8 mouse cellular contexts compared by ENCODE assay signal in the genomic region with DNA sequence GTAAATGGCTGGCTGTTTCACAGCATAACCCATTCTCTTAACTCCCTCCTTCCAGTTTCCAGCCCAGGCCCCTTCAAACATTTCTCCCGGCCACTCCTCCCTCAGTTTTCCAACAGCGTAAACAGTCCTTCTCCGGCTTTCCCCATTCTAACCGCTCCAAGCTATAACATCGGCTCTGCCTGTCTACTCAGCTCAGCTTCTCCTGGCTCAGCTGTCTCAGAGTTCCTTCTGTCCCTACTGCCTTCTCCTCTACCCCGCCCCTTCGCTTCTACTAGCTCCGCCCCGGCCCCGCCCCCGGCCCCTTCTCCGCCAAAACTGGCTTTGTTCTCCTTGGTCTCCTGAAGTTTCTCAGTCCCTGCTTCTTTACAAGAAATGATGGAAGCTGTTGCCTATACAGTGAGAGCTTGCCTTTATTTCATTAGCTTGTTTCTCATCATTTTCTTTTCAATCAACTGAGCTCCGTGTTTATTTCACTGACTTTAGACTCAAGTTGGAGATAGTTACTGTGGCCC. TPM values are rescaled to one million over a fixed set of nuclear protein-coding genes. Genes with fewer than 3 reads are reported as not detected.
DNase-seq lines count a peak whose midpoint lies in the region; ATAC-seq and TF ChIP-seq lines count a peak whose summit lies in the region.

A gene (minus strand): TSS at position 462 of the 512 bp plus-strand sequence.

- no peak for TF ChIP-seq EP300 in lung, postnatal 0 days (IDR thresholded peaks at IDR 0.05)

- peak; percentile 40 to 52 for DNase-seq in cerebellum, adult 18-20 months
- DNase-seq in cerebellum, adult 9-10 months, result no peak
- DNase-seq in ZHBTc4 (ENCODE audit: low read depth, low spot score), result peak; percentile 26
- peak; percentile 23 to 33 for DNase-seq in heart, postnatal 14 days
- peak; percentile 64 to 67 for DNase-seq in kidney, postnatal 4 days
- peak; percentile 88 for DNase-seq in lung, postnatal 0 days (ENCODE audit: low spot score)

- H3K36me3 ChIP-seq in embryonic facial prominence, embryonic 13.5 days, result peaks cover 46% of the 10 kb centered on the region
- 0 out of 2 replicates have a peak, but pooled peaks cover 2% of the 10 kb centered on the region for H3K36me3 ChIP-seq in lung, postnatal 0 days (ENCODE audit: insufficient read depth, low read length)
- peaks cover 3% of the 10 kb centered on the region for H3K36me3 ChIP-seq in small intestine, adult 2 months (ENCODE audit: control insufficient read depth, insufficient read depth, low read length)

- no peaks in the 10 kb centered on the region for H3K9me3 ChIP-seq in embryonic facial prominence, embryonic 13.5 days
- no peaks in the 10 kb centered on the region for H3K9me3 ChIP-seq in lung, postnatal 0 days (ENCODE audit: low read length)

- TF ChIP-seq CTCF in lung, postnatal 0 days (IDR thresholded peaks at IDR 0.05), result no peak
- no peak for TF ChIP-seq CTCF in small intestine, adult 2 months (IDR thresholded peaks at IDR 0.05; ENCODE audit: extremely low read depth, insufficient read length, insufficient replicate concordance, low read depth, low read length)

- peak within 1 kb of the TSS; percentile 71 for H3K9ac ChIP-seq in embryonic facial prominence, embryonic 13.5 days
- no peak within 1 kb of the TSS for H3K9ac ChIP-seq in lung, postnatal 0 days (replicated peaks; ENCODE audit: low read depth)

- 2% methylated on average over 13 of the region's 13 CpGs for WGBS in embryonic facial prominence, embryonic 13.5 days
- under 1% methylated on average over 13 of the region's 13 CpGs for WGBS in lung, postnatal 0 days
- 2% methylated on average over 13 of the region's 13 CpGs for WGBS in small intestine, adult 2 months

- intact Hi-C loops in heart, postnatal 14 days (cut with DNase I), result no loop called here

- peak within 1 kb of the TSS; percentile 98 for H3K27ac ChIP-seq in embryonic facial prominence, embryonic 13.5 days
- H3K27ac ChIP-seq in lung, postnatal 0 days (ENCODE audit: low read length), result 0 out of 2 replicates have a peak within 1 kb of the TSS, but pooled peaks have one; percentile 39
- no peak within 1 kb of the TSS for H3K27ac ChIP-seq in small intestine, adult 2 months (ENCODE audit: insufficient read depth, low read depth, low read length)

- no peaks in the 10 kb centered on the region for H3K27me3 ChIP-seq in embryonic facial prominence, embryonic 13.5 days
- no peaks in the 10 kb centered on the region for H3K27me3 ChIP-seq in lung, postnatal 0 days (replicated peaks; ENCODE audit: insufficient read depth, low read length)
- H3K27me3 ChIP-seq in small intestine, adult 2 months (ENCODE audit: control insufficient read depth, insufficient read depth, low read length), result no peaks in the 10 kb centered on the region

- H3K4me2 ChIP-seq in embryonic facial prominence, embryonic 13.5 days, result peak within 1 kb of the TSS; percentile 88
- H3K4me2 ChIP-seq in lung, postnatal 0 days (replicated peaks; ENCODE audit: low read depth, low read length), result peak within 1 kb of the TSS; percentile 86

- peak; percentile 20; the same call in 1 of the 2 replicates for TF ChIP-seq POLR2A in small intestine, adult 2 months (IDR thresholded peaks at IDR 0.05; ENCODE audit: low read depth, low read length)

- peaks cover 11% of the 10 kb centered on the region for H3K4me1 ChIP-seq in embryonic facial prominence, embryonic 13.5 days
- peaks cover 4% of the 10 kb centered on the region; the same call in 1 of the 2 replicates for H3K4me1 ChIP-seq in lung, postnatal 0 days (ENCODE audit: insufficient read depth, low read depth, low read length)
- peaks cover 4% of the 10 kb centered on the region; the same call in 1 of the 2 replicates for H3K4me1 ChIP-seq in small intestine, adult 2 months (ENCODE audit: control insufficient read depth, insufficient read depth, insufficient read length, low read length)

- ATAC-seq in embryonic facial prominence, embryonic 13.5 days (ENCODE audit: insufficient number of reproducible peaks, insufficient read depth, low FRiP score, low TSS enrichment, low read depth), result peak; percentile 70; the same call in 1 of the 2 replicates
- ATAC-seq in lung, postnatal 0 days, result peak; percentile 71

- H3K4me3 ChIP-seq in embryonic facial prominence, embryonic 13.5 days, result peak within 1 kb of the TSS; percentile 70
- H3K4me3 ChIP-seq in lung, postnatal 0 days (ENCODE audit: low read depth, low read length), result peak within 1 kb of the TSS; percentile 65
- H3K4me3 ChIP-seq in small intestine, adult 2 months (ENCODE audit: low read depth, low read length), result peak within 1 kb of the TSS; percentile 2; the same call in 1 of the 2 replicates

RNA-seq across cellular contexts. Expression of the gene that starts here (rescaled TPM):
- 53.8 and 58.5 TPM in 2 replicates for polyA plus RNA-seq in embryonic facial prominence, embryonic 13.5 days (2015; fragmentation: Nextera tagmentation; extraction: Ambion mirVana)
- 1 to 10 TPM; 3.3 to 4.0 TPM for total RNA-seq in heart, postnatal 14 days (2021)
- polyA plus RNA-seq in lung, postnatal 0 days (2015; fragmentation: Nextera tagmentation; extraction: Ambion mirVana), result 15.7 and 16.7 TPM in 2 replicates
- polyA plus RNA-seq in small intestine, adult 2 months (2012; rRNA removed), result 1.1 and 1.5 TPM in 2 replicates

Comparison
In these comparisons a context has a peak if more than half of its experiments do, and no peak if none do; other contexts are left out.
1. H3K4me3 ChIP-seq: peak in every context shown above with its lines; median percentile 70 in embryonic facial prominence, embryonic 13.5 days; 65 in lung, postnatal 0 days; 2 in small intestine, adult 2 months.